Mouse (Mus musculus) CD4-positive, CD25-positive, alpha-beta regulatory T cell, adult 2 months (primary cell): ENCODE data around the gene Actr6.
"Not testable (repeated sequence)": the region's sequence is repeated elsewhere in the genome, so short reads cannot be mapped to it uniquely, and the experiment has no call there.

Experiments used
- DNase-seq: peaks from one replicate; pipeline ENCODE4 v3.0.0-alpha.2; 2012; ENCODE audit warnings: low read depth, low spot score

Actr6 gene

GRCm38 (mm10) chr10:89680517-89680916 lies 51.6 kb downstream of the Actr6 start:
- DNase-seq: no peak

- DNase-seq: no peak
Observed at GRCm38 (mm10) chr10:89679448-89679847, 52.6 kb downstream of the Actr6 start.

- DNase-seq: peak; percentile 65
Observed at GRCm38 (mm10) chr10:89678054-89678453, 54.0 kb downstream of the Actr6 start.

GRCm38 (mm10) chr10:89676609-89677008 lies 55.5 kb downstream of the Actr6 start:
- no peak for DNase-seq

GRCm38 (mm10) chr10:89670371-89670770 lies 61.7 kb downstream of the Actr6 start:
- not testable (repeated sequence) for DNase-seq

- DNase-seq: no peak
Observed at GRCm38 (mm10) chr10:89667571-89667970, 64.5 kb downstream of the Actr6 start.

- DNase-seq: no peak
Observed at GRCm38 (mm10) chr10:89665679-89666078, 66.4 kb downstream of the Actr6 start.

- DNase-seq: no peak
Observed at GRCm38 (mm10) chr10:89664977-89665645, 67.0 kb downstream of the Actr6 start.
